Mouse (Mus musculus) CD4-positive, CD25-positive, alpha-beta regulatory T cell (primary cell): ENCODE measurements around the gene Sprr1a. TPM values are rescaled to one million over a fixed set of nuclear protein-coding genes. Genes with fewer than 3 reads are reported as not detected.

Source experiments
- polyA plus RNA-seq: library from polyadenylated mRNA; unstranded; fragments of 100-300 nt; shearing (Covaris generic); gene quantifications from one replicate; pipeline ENCODE4 v1.2.1, GENCODE M21; 2017

Sprr1a gene
- not detected for polyA plus RNA-seq

GRCm38 (mm10) chr3:92485863-92486262 lies at the start of gene Sprr1a:
TSS of gene Sprr1a (minus strand) at chr3:92485895.

GRCm38 (mm10) chr3:92534411-92534810 lies 48.7 kb upstream of the Sprr1a start, which contains the start of gene 2310046K23Rik:
TSS of gene 2310046K23Rik (minus strand) at chr3:92534511.

GRCm38 (mm10) chr3:92500393-92500792 lies 14.7 kb upstream of the Sprr1a start, which contains the start of gene Sprr4:
TSS of gene Sprr4 (minus strand) at chr3:92500493.

GRCm38 (mm10) chr3:92458620-92459019 lies 27.1 kb downstream of the Sprr1a start, which contains the start of gene Sprr3:
TSS of gene Sprr3 (minus strand) at chr3:92458720.

GRCm38 (mm10) chr3:92438689-92439088 lies 47.0 kb downstream of the Sprr1a start, which contains the start of gene Sprr1b:
TSS of gene Sprr1b (minus strand) at chr3:92438789.

Other genes starting within 250 kb of the Sprr1a start
- gene Sprr2a3, start 200.5 kb downstream of the Sprr1a start, polyA plus RNA-seq: not detected
- not detected for gene Sprr2b, start 169.3 kb downstream of the Sprr1a start, polyA plus RNA-seq
- gene Sprr2d, start 146.8 kb downstream of the Sprr1a start, polyA plus RNA-seq: not detected
- not detected for gene Sprr2e, start 133.8 kb downstream of the Sprr1a start, polyA plus RNA-seq
- gene Sprr2f, start 120.7 kb downstream of the Sprr1a start, polyA plus RNA-seq: not detected
- gene Sprr2h, start 100.2 kb downstream of the Sprr1a start, polyA plus RNA-seq: not detected
- gene Sprr2i, start 77.9 kb downstream of the Sprr1a start, polyA plus RNA-seq: not detected
- not detected for gene Sprr2j-ps, start 67.8 kb downstream of the Sprr1a start, polyA plus RNA-seq
- gene Gm9774, start 56.5 kb downstream of the Sprr1a start, polyA plus RNA-seq: 24.6 TPM
- gene Sprr2k, start 53.3 kb downstream of the Sprr1a start, polyA plus RNA-seq: not detected
- gene Sprr1b, start 47.1 kb downstream of the Sprr1a start, polyA plus RNA-seq: not detected
- gene Sprr3, start 27.2 kb downstream of the Sprr1a start, polyA plus RNA-seq: not detected
- not detected for gene Sprr4, start 14.6 kb upstream of the Sprr1a start, polyA plus RNA-seq
- gene 2310046K23Rik, start 48.6 kb upstream of the Sprr1a start, polyA plus RNA-seq: not detected
- gene Ivl, start 87.8 kb upstream of the Sprr1a start, polyA plus RNA-seq: not detected
- not detected for gene Smcp, start 103.1 kb upstream of the Sprr1a start, polyA plus RNA-seq
- not detected for gene 2210017I01Rik, start 121.6 kb upstream of the Sprr1a start, polyA plus RNA-seq
- not detected for gene Lce6a, start 135.8 kb upstream of the Sprr1a start, polyA plus RNA-seq
- not detected for gene Lce1a1, start 162.4 kb upstream of the Sprr1a start, polyA plus RNA-seq
- gene Lce1b, start 171.0 kb upstream of the Sprr1a start, polyA plus RNA-seq: not detected
- gene Lce1a2, start 184.4 kb upstream of the Sprr1a start, polyA plus RNA-seq: not detected
- gene Lce1c, start 193.4 kb upstream of the Sprr1a start, polyA plus RNA-seq: not detected
- gene Lce1d, start 201.3 kb upstream of the Sprr1a start, polyA plus RNA-seq: not detected
- not detected for gene Lce1e, start 223.2 kb upstream of the Sprr1a start, polyA plus RNA-seq
- not detected for gene Lce1f, start 234.5 kb upstream of the Sprr1a start, polyA plus RNA-seq